Mouse (Mus musculus): ENCODE results near the gene Hdac8. TPM values are rescaled to one million over a fixed set of nuclear protein-coding genes. Genes with fewer than 3 reads are reported as not detected.

The Hdac8 gene
- polyA plus RNA-seq, 1 experiment from 2014 or later, result 12.1 TPM

DNA sequence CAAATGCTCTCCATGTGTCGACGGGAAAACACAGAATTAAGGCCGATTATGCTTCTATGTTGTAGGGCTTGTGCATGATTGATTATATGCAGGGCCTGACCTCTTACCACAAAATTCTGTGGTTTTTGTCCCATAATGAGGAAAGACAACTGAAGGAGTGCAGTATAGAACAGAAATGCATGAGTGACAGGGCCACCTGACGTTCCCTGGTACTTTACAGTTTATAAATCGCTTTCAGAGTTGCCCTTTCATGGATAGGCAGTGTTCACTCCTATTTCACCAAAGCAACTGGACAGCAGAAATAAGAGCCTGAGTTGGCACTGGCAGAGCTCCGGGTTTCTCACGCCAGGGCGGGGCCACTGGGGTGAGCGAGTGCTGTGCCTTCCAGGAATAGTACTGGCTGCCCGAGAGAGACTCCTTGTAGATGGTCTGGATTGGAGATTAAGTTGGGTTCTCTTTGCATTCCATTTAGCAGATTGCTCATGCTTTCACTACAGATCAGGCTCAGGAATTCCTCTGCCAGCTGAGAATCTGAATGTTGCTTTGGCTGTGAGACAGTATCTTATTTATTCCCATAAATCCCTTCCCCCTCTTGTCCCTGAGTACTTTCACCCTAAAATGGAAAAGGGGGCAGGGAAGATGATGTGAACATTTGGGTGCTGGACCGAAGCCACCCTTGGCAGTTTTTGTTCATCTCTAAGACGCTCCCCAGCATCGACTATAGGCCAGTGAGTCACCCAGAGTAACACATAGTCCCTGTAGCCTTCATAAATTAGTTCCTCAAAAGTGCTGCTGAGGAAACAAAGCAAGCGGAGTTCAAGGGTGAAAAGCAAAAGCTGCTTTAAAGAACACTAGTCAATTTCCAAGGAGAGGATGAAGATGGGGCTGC, 155.1 kb downstream of the Hdac8 start:
- Histone ChIP-seq H3K36me3 (ENCODE audit: control insufficient read depth, insufficient read depth, low read length) (no peaks in the 10 kb centered on the region), H3K27me3 (replicated peaks; ENCODE audit: control insufficient read depth, insufficient read depth, low read length) (no peaks in the 10 kb centered on the region; the same call in none of the 2 replicates), H3K4me2 (ENCODE audit: low read length) (no peak overlapping the region), H3K4me1 (ENCODE audit: control insufficient read depth, insufficient read depth, low read depth, low read length) (no peaks in the 10 kb centered on the region), H3K27ac (ENCODE audit: low read depth, low read length) (no peak overlapping the region), H3K9ac (ENCODE audit: low read depth, low read length) (no peak overlapping the region), H3K9me3 (ENCODE audit: control insufficient read depth, low read length) (no peaks in the 10 kb centered on the region; the same call in 1 of the 2 replicates), H3K4me3 (ENCODE audit: low read length) (no peak overlapping the region)
- no peak for ATAC-seq
- WGBS, result 67% methylated on average over 14 of the region's 14 CpGs

DNA sequence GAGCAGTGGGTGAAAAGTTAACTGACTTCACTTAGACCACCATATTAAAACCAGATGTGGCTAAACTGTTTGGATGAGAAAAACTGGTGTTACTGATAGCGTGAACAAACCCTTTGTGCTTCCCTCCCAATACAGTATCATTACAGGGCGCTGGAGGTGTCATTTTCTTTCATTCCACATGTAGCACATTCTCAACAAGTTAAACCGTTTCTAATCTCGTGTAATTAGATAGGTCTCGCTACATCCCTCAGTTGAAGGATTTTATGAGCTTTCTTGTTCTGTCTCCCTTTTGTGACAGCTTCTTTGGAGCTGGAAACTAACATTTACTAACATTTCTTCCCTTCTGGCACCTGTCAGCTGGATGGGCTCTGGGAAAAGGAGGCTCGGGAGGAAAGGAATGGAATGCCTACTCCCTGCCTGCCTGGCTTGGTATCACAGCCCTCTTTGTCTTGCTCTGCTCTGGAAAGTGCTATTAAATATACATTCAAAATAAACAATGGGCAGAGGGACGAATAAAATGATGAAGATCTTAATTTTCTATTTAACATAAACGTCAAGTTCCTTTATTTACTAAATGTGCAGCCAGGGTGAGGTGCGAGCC, 156.2 kb downstream of the Hdac8 start:
- H3K9ac ChIP-seq (ENCODE audit: low read depth, low read length), result no peak overlapping the region
- H3K27ac ChIP-seq (ENCODE audit: low read depth, low read length), result no peak overlapping the region
- H3K4me2 ChIP-seq (ENCODE audit: low read length), result no peak overlapping the region
- peaks cover 2% of the 10 kb centered on the region for H3K27me3 ChIP-seq (replicated peaks; ENCODE audit: control insufficient read depth, insufficient read depth, low read length)
- ATAC-seq, result no peak
- H3K9me3 ChIP-seq (ENCODE audit: control insufficient read depth, low read length), result no peaks in the 10 kb centered on the region
- no peaks in the 10 kb centered on the region for H3K36me3 ChIP-seq (ENCODE audit: control insufficient read depth, insufficient read depth, low read length)
- no peak overlapping the region for H3K4me3 ChIP-seq (ENCODE audit: low read length)
- WGBS, result 43% methylated on average over 9 of the region's 9 CpGs
- no peaks in the 10 kb centered on the region for H3K4me1 ChIP-seq (ENCODE audit: control insufficient read depth, insufficient read depth, low read depth, low read length)

DNA sequence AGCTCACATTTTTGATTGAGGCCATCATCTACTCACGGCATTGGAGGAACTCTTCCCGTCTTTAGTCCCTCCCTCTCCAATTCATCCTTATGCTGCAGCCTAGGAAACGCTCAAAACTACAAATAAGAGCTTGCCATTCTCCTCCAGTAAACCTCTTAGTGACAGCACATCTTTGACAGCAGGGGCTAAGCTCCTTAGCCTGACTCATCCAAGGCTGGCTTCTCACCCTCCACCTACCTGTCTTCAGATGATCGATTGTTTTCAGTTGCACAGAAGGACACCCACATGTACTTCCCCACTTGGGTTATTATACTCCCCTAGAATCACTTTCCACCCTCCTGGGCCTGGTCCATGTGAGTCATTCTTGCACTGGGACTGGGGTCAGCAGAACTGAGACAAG, 163.5 kb downstream of the Hdac8 start:
- Histone ChIP-seq H3K4me1 (ENCODE audit: control insufficient read depth, insufficient read depth, low read depth, low read length) (no peaks in the 10 kb centered on the region), H3K4me2 (ENCODE audit: low read length) (no peak overlapping the region), H3K9ac (ENCODE audit: low read depth, low read length) (no peak overlapping the region), H3K4me3 (ENCODE audit: low read length) (no peak overlapping the region), H3K36me3 (ENCODE audit: control insufficient read depth, insufficient read depth, low read length) (no peaks in the 10 kb centered on the region), H3K9me3 (ENCODE audit: control insufficient read depth, low read length) (no peaks in the 10 kb centered on the region), H3K27ac (ENCODE audit: low read depth, low read length) (no peak overlapping the region), H3K27me3 (replicated peaks; ENCODE audit: control insufficient read depth, insufficient read depth, low read length) (peaks cover 2% of the 10 kb centered on the region)
- no peak for ATAC-seq
- WGBS, result 43% methylated on average over 4 of the region's 4 CpGs

DNA sequence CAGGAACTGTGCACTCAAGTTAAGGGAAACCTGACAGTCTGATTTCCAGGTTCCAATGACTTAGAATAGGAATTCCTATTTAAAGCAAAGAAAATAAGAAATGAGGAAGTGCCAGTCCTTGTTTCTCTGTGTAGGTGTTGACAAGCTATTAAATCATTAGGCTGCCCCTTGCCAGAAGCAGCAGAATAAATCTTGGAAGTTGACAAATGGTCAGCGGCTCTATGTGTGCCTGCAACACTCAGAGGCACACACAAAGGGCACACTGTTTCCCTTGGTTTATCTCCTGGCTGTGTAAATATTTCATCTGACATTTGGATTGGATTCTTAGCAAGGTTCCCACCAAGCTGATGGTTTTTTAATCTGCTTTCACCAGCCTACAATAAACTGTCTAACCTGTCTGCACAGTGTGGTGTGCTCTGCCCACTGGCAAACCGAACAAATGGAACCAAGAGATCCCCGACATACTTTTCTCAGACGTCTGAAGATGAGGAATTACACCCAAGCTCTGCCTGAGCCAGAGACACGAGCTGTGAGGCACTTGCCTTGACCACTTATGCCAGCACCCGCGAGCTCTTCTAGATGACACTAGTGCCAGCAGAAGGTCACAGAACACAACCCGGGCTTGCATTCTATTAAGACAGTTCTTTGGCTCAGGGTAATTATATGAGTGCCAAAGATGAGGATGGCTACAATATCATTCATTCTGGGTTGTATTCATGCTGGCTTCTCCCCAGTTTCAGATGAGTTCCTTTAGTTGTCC, 165.6 kb downstream of the Hdac8 start:
- ATAC-seq, result no peak
- 64% methylated on average over 8 of the region's 8 CpGs for WGBS
- Histone ChIP-seq H3K27ac (ENCODE audit: low read depth, low read length) (no peak overlapping the region), H3K36me3 (ENCODE audit: control insufficient read depth, insufficient read depth, low read length) (no peaks in the 10 kb centered on the region), H3K4me2 (ENCODE audit: low read length) (no peak overlapping the region), H3K27me3 (replicated peaks; ENCODE audit: control insufficient read depth, insufficient read depth, low read length) (peaks cover 2% of the 10 kb centered on the region), H3K4me3 (ENCODE audit: low read length) (no peak overlapping the region), H3K4me1 (ENCODE audit: control insufficient read depth, insufficient read depth, low read depth, low read length) (no peaks in the 10 kb centered on the region), H3K9ac (ENCODE audit: low read depth, low read length) (no peak overlapping the region), H3K9me3 (ENCODE audit: control insufficient read depth, low read length) (no peaks in the 10 kb centered on the region)

DNA sequence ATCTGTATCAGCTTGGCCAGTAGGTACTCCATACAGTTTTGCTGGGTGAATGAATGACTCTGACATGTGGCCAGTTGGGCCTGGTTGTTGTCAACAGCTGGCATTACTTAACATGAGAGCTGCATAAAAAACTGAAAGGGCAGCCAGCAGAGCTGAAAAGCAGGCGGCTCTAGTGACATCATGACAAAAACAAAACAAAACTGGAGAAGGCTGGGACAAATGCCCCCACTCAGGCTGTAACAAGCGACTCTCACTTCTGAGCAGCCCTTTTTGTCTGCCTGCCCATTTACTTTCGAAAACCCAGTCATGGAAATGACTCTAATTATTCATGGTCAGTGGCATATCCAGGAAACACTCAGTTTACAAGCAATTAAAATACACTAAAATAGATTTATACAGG, 185.5 kb downstream of the Hdac8 start:
- 33% methylated on average over 3 of the region's 3 CpGs for whole genome bisulfite sequencing

DNA sequence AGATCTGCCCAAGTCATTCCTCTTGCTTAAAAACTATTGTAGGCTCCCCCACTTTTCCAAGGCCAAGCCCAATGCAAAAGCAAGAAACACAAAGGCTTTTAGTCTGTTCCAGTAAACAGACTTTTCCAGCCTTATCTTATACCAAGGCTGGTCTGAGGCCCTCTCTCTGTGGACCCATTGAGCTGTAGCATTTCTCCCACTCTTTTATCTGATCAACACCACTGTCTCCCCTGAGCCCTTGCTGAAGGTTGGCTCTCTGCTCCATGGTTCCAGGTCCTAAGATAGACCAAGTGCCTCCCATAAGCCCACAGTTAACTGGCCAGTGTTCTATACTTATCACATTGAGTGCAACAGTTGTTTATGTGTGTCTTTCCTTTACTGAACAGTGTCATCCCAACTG, 185.9 kb downstream of the Hdac8 start:
- no peak for ATAC-seq
- H3K9me3 ChIP-seq (ENCODE audit: control insufficient read depth, low read length), result no peaks in the 10 kb centered on the region
- H3K4me2 ChIP-seq (ENCODE audit: low read length), result no peak overlapping the region
- no peaks in the 10 kb centered on the region for H3K27me3 ChIP-seq (replicated peaks; ENCODE audit: control insufficient read depth, insufficient read depth, low read length)
- H3K4me1 ChIP-seq (ENCODE audit: control insufficient read depth, insufficient read depth, low read depth, low read length), result no peaks in the 10 kb centered on the region
- no peak overlapping the region for H3K9ac ChIP-seq (ENCODE audit: low read depth, low read length)
- H3K27ac ChIP-seq (ENCODE audit: low read depth, low read length), result no peak overlapping the region
- H3K36me3 ChIP-seq (ENCODE audit: control insufficient read depth, insufficient read depth, low read length), result no peaks in the 10 kb centered on the region
- no peak overlapping the region for H3K4me3 ChIP-seq (ENCODE audit: low read length)

More for the DNA sequence above, 185.5 kb downstream of the Hdac8 start:
- Histone ChIP-seq H3K4me3 (ENCODE audit: low read length) (no peak overlapping the region), H3K36me3 (ENCODE audit: control insufficient read depth, insufficient read depth, low read length) (no peaks in the 10 kb centered on the region), H3K27ac (ENCODE audit: low read depth, low read length) (no peak overlapping the region), H3K4me2 (ENCODE audit: low read length) (no peak overlapping the region), H3K27me3 (replicated peaks; ENCODE audit: control insufficient read depth, insufficient read depth, low read length) (no peaks in the 10 kb centered on the region), H3K4me1 (ENCODE audit: control insufficient read depth, insufficient read depth, low read depth, low read length) (no peaks in the 10 kb centered on the region), H3K9ac (ENCODE audit: low read depth, low read length) (no peak overlapping the region), H3K9me3 (ENCODE audit: control insufficient read depth, low read length) (no peaks in the 10 kb centered on the region)
- no peak for ATAC-seq

DNA sequence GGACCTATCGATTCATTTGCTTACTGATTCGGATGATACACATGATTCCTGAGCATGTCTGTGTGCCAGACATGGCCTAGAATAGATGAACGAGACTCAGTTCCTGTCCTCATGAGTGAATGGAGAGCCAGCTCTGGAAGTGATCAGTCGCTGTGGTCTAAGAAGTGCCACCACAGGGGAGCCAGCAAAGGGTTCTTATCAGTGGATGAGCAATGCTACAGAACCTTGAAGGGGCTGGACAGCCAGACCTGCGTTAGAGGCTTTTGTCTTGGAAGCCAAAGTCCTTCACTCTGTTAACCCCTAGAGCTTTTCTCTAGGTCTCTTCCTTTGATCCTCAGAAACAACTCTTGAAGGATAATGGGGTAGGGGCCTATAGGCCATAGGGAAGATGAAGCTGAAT, 186.4 kb downstream of the Hdac8 start:
- Histone ChIP-seq H3K27me3 (replicated peaks; ENCODE audit: control insufficient read depth, insufficient read depth, low read length) (no peaks in the 10 kb centered on the region), H3K9ac (ENCODE audit: low read depth, low read length) (no peak overlapping the region), H3K27ac (ENCODE audit: low read depth, low read length) (no peak overlapping the region), H3K36me3 (ENCODE audit: control insufficient read depth, insufficient read depth, low read length) (no peaks in the 10 kb centered on the region), H3K4me1 (ENCODE audit: control insufficient read depth, insufficient read depth, low read depth, low read length) (no peaks in the 10 kb centered on the region), H3K4me2 (ENCODE audit: low read length) (no peak overlapping the region), H3K9me3 (ENCODE audit: control insufficient read depth, low read length) (no peaks in the 10 kb centered on the region), H3K4me3 (ENCODE audit: low read length) (no peak overlapping the region)
- no peak for ATAC-seq
- WGBS, result 88% methylated on average over 5 of the region's 5 CpGs

DNA sequence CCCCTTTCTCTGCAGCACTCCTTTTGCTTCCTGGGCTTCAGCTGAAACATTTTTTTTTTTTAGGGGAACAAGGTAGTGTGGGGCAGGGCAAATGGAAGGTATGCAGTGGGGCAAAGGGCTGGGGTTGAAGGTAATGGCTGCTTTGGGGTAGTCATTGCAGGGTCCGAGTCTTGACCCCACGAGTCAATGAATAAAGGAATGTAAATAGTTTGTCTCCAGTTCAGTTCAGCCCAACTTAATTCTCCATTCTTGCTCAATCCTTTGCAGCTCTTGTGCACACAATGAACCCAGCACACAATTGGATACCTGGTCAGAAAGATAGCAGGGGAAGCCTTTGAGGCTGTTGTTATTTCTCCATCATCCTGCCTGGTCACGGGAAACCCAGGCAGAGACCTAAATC, 194.0 kb downstream of the Hdac8 start:
- Histone ChIP-seq H3K4me3 (ENCODE audit: low read length) (no peak overlapping the region), H3K27ac (ENCODE audit: low read depth, low read length) (no peak overlapping the region), H3K9ac (ENCODE audit: low read depth, low read length) (no peak overlapping the region), H3K4me1 (ENCODE audit: control insufficient read depth, insufficient read depth, low read depth, low read length) (no peaks in the 10 kb centered on the region), H3K27me3 (replicated peaks; ENCODE audit: control insufficient read depth, insufficient read depth, low read length) (no peaks in the 10 kb centered on the region; the same call in 1 of the 2 replicates), H3K9me3 (ENCODE audit: control insufficient read depth, low read length) (no peaks in the 10 kb centered on the region), H3K4me2 (ENCODE audit: low read length) (no peak overlapping the region), H3K36me3 (ENCODE audit: control insufficient read depth, insufficient read depth, low read length) (no peaks in the 10 kb centered on the region)
- 80% methylated on average over 3 of the region's 3 CpGs for WGBS
- ATAC-seq, result no peak

DNA sequence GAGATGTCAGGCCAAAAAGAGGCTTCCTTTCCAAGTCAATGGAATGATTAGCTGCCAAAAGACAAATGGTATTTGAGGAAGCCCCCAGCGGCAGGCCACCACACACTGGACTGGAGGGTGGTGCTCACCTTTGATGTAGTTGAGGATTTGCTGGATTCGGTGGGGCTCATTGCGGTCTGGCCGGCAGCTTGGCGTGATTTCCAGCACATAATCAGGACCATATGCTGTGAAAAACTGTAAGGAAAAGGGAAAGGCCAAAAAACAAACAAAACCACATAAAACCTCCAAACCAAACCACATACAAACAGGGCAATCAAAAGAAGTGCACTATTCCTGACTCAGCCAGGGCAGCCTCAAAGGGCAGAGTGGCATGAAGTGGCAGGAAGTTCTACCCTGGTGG, 197.6 kb downstream of the Hdac8 start:
- Histone ChIP-seq H3K27me3 (replicated peaks; ENCODE audit: control insufficient read depth, insufficient read depth, low read length) (peaks cover 3% of the 10 kb centered on the region; the same call in 1 of the 2 replicates), H3K36me3 (ENCODE audit: control insufficient read depth, insufficient read depth, low read length) (no peaks in the 10 kb centered on the region), H3K9ac (ENCODE audit: low read depth, low read length) (no peak overlapping the region), H3K4me1 (ENCODE audit: control insufficient read depth, insufficient read depth, low read depth, low read length) (no peaks in the 10 kb centered on the region), H3K9me3 (ENCODE audit: control insufficient read depth, low read length) (no peaks in the 10 kb centered on the region), H3K4me2 (ENCODE audit: low read length) (no peak overlapping the region), H3K27ac (ENCODE audit: low read depth, low read length) (no peak overlapping the region), H3K4me3 (ENCODE audit: low read length) (no peak overlapping the region)
- WGBS, result 89% methylated on average over 5 of the region's 5 CpGs
- ATAC-seq, result no peak

All from hindbrain, embryonic 16.5 days (tissue).